Mouse (Mus musculus) spleen, adult 10 weeks (tissue): ENCODE data around the gene Gm28998. TPM values are rescaled to one million over a fixed set of nuclear protein-coding genes. Genes with fewer than 3 reads are reported as not detected.

ENCODE experiments used
- polyA plus RNA-seq: library from polyadenylated mRNA; stranded (reverse); fragments of 350-450 nt; fragmentation: Illumina TruSeq; extraction: RNeasy Lipid Tissue Mini Kit (QIAGEN cat#74804); gene quantifications from one replicate; pipeline ENCODE4 v1.2.3, GENCODE M21; 2015; ENCODE audit warnings: low replicate concordance; ENCODE audit not compliant: insufficient read depth

Gene Gm28998
- not detected for polyA plus RNA-seq

GRCm38 (mm10) chrY:7253487-7253886 is at the start of gene Gm28998:
TSS of gene Gm28998 (plus strand) at chrY:7253787.

Other genes with a start within 250 kb of the Gm28998 start
- gene Gm21244, start 84.5 kb upstream of the Gm28998 start, polyA plus RNA-seq: not detected
- gene Gm21788, start 151.2 kb downstream of the Gm28998 start, polyA plus RNA-seq: not detected